Comparison of ENCODE assay signal across 19 mouse cellular contexts in the genomic region with DNA sequence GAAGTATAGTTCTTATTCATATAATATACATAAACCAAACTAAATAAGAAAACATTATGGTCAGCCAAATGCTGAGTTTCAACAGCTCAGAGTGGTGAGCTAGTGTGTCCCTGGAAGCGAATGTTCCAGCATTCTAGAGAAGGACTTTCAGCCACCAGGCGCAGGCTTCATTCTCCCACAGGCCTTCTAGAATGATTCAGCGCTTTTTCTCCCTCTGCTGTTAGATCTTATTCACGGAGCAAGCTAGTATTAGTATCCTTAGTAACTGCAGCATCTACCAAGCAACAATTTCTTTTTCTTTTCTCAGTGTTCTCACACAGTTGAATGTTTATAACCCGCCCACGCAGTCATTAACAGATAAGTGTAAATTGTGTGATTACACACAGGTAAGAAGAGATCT. TPM values are rescaled to one million over a fixed set of nuclear protein-coding genes. Genes with fewer than 3 reads are reported as not detected.
DNase-seq lines count a peak whose midpoint lies in the region; ATAC-seq and TF ChIP-seq lines count a peak whose summit lies in the region.
"Had no signal": no experiment of that assay in that cellular context is flagged by ENCODE, and none has a peak within 500 bp of the region (broad histone marks: within the 10 kb centered on the region; RNA-seq: fewer than 3 reads in every experiment).

No protein-coding gene starts in this region.

- peak; percentile 65 for ATAC-seq in common myeloid progenitor, adult 5-6 weeks (replicated peaks; ENCODE audit: low read depth, poor library complexity, severe bottlenecking)
- ATAC-seq: forebrain, embryonic 15.5 days; intestine, embryonic 16.5 days; liver, embryonic 12.5 days had no signal

- in situ Hi-C loops in ES-E14 (cut with MboI; ENCODE audit: low sequenced_read_pairs in 2 of 2, unreplicated experiment in 2 of 2) = no loop called here

- H3K27ac ChIP-seq in layer of hippocampus, adult 2 months = peak overlapping the region; percentile 54
- no peak overlapping the region for H3K27ac ChIP-seq in ES-E14 (ENCODE audit: insufficient read depth, low read depth, low read length, poor library complexity, severe bottlenecking)
- H3K27ac ChIP-seq: embryonic facial prominence, embryonic 15.5 days; forebrain, embryonic 15.5 days; kidney, postnatal 0 days; limb, embryonic 10.5 days; liver, embryonic 12.5 days had no signal

- H3K9ac ChIP-seq in ES-E14 (ENCODE audit: insufficient read depth, low read depth, low read length, poor library complexity, severe bottlenecking) = no peak overlapping the region
- H3K9ac ChIP-seq: embryonic facial prominence, embryonic 15.5 days; forebrain, embryonic 15.5 days; liver, embryonic 12.5 days had no signal

- DNase-seq in layer of hippocampus, adult 2 months (ENCODE audit: low spot score in 2 of 2) = no peak
- no peak for DNase-seq in layer of hippocampus, adult 9-11 months
- DNase-seq in ES-E14 (ENCODE audit: low read depth, low spot score) (no peak), MN1 (ENCODE audit: low spot score) (peak; percentile 10)
- DNase-seq in testis, postnatal 14 days (ENCODE audit: low spot score) = no peak
- DNase-seq in ovary, postnatal 10 days (ENCODE audit: low spot score) = no peak
- DNase-seq: cerebellum, adult 8-10 months; gastrocnemius, postnatal 25 days; layer of hippocampus, postnatal 36 days; lung, postnatal 10 days; thymus, postnatal 25 days had no signal

- no peak overlapping the region for H3K4me3 ChIP-seq in layer of hippocampus, adult 2 months
- H3K4me3 ChIP-seq in ES-E14 (ENCODE audit: insufficient read depth in 1 of 2, low read depth in 1 of 2, low read length in 2 of 2, poor library complexity in 1 of 2, severe bottlenecking in 1 of 2) = no peak overlapping the region
- H3K4me3 ChIP-seq: embryonic facial prominence, embryonic 15.5 days; forebrain, embryonic 15.5 days; limb, embryonic 10.5 days; liver, embryonic 12.5 days; myocyte had no signal

- no peaks in the 10 kb centered on the region for H3K4me1 ChIP-seq in ES-E14 (ENCODE audit: control insufficient read depth in 2 of 2, insufficient read depth in 2 of 2, low read length in 2 of 2, poor library complexity in 1 of 2)
- H3K4me1 ChIP-seq: embryonic facial prominence, embryonic 15.5 days; forebrain, embryonic 15.5 days; limb, embryonic 10.5 days had no signal

- no peaks in the 10 kb centered on the region for H3K9me3 ChIP-seq in ES-E14 (ENCODE audit: control insufficient read depth, insufficient read depth, low read depth, low read length)
- H3K9me3 ChIP-seq: embryonic facial prominence, embryonic 15.5 days; forebrain, embryonic 15.5 days; limb, embryonic 10.5 days; liver, embryonic 12.5 days had no signal

- TF ChIP-seq CTCF in layer of hippocampus, adult 2 months (conservative IDR thresholded peaks at IDR 0.05) = peak; percentile 50

- peaks cover 6% of the 10 kb centered on the region; the same call in 1 of the 2 replicates for H3K36me3 ChIP-seq in ES-E14 (ENCODE audit: control insufficient read depth, insufficient read depth, low read length, poor library complexity, severe bottlenecking)
- H3K36me3 ChIP-seq: embryonic facial prominence, embryonic 15.5 days; limb, embryonic 10.5 days; liver, embryonic 12.5 days had no signal

TF ChIP-seq in ES-E14, 5 proteins besides CTCF, POLR2A, EP300 and RAD21:
- TF ChIP-seq ZC3H11A (IDR thresholded peaks at IDR 0.05; ENCODE audit: borderline replicate concordance, low read depth, low read length) (no peak), CHD2 (IDR thresholded peaks at IDR 0.05; ENCODE audit: low read depth, low read length) (no peak), MAFK (IDR thresholded peaks at IDR 0.05; ENCODE audit: insufficient read depth, low read depth, low read length) (peak; percentile 46; the same call in 1 of the 2 replicates), ZNF384 (IDR thresholded peaks at IDR 0.05; ENCODE audit: low read depth, low read length) (no peak), HCFC1 (IDR thresholded peaks at IDR 0.05; ENCODE audit: borderline replicate concordance, insufficient read depth, low read length) (no peak)

RNA-seq across cellular contexts. Expression of a gene that starts 24.6 kb away (rescaled TPM):
- 100 to 1,000 TPM; 229 to 242 TPM for total RNA-seq in layer of hippocampus, adult 2 months (2021)
- 0.67 TPM in 1 of 2 replicates, not detected in the other for total RNA-seq in ES-E14 (2012; rRNA removed)
- not detected in 2 replicates for total RNA-seq in common myeloid progenitor, adult 5-6 weeks (2017)

RNA-seq across cellular contexts. Expression of a gene that starts 51.0 kb away (rescaled TPM):
- 100 to 1,000 TPM; 245 to 249 TPM for total RNA-seq in layer of hippocampus, adult 2 months (2021)
- 14.4 and 14.9 TPM in 2 replicates for total RNA-seq in ES-E14 (2012; rRNA removed)
- total RNA-seq in common myeloid progenitor, adult 5-6 weeks (2017) = 5.0 and 12.0 TPM in 2 replicates

Comparison
In these comparisons a context has a peak if more than half of its experiments do, and no peak if none do; other contexts are left out.
1. RNA of a gene that starts 24.6 kb away (total RNA-seq): 229 to 242 TPM in layer of hippocampus, adult 2 months; 0.67 TPM in ES-E14 and not detected in common myeloid progenitor, adult 5-6 weeks; every median in the first group is over 100 times any median in the second.
2. RNA of a gene that starts 51.0 kb away (total RNA-seq): 245 to 249 TPM in layer of hippocampus, adult 2 months; 14.4 to 14.9 TPM in ES-E14 and 5.0 to 12.0 TPM in common myeloid progenitor, adult 5-6 weeks; every median in the first group is over 10 times any median in the second.